Mouse (Mus musculus) adrenal gland (tissue): ENCODE measurements around the gene Cd84.
"Not testable (repeated sequence)": the region's sequence is repeated elsewhere in the genome, so short reads cannot be mapped to it uniquely, and the experiment has no call there.

Experiments
- intact Hi-C: fragments of 180-260 bp; cut with DNase I; formaldehyde crosslinking; loops from one replicate; pipeline ENCODE4 v1.15.1; 2025
- long read RNA-seq, 2 experiments: library from polyadenylated mRNA; unstranded; transcript quantifications; one replicate each; pipeline ENCODE4 v2.0.0; 2020; ENCODE audit warnings: borderline replicate concordance in 1 of 2; ENCODE audit not compliant: insufficient replicate concordance in 1 of 2

Cd84 gene
- long read RNA-seq, experiment 1, partial matches to known transcripts = 7 of 11 reads
- long read RNA-seq, experiment 1, other reads (novel, unspliced or antisense) = 0 of 11 reads
- long read RNA-seq, experiment 2 = 0 reads

DNA sequence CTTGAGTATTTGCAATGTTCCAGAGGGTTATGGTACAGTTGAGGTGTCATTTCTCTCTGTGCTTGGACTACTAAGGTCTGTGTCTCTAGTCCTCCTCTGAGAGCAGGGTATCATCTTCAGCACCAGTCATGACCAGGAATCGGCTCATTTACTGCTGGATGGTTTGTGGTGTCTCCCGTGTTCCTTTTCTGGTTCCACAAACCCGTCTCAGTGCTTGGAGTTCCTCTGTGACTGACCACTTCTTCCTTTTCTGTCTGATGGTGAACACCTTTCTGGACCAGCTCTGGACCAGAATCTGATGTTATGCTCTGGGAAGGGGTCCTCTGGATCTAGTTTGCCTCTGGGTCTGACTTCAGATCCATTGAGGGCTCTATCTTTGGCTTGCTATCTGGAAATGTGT lies at the start of gene Cd84:
Cd84 (plus strand) TSS at position 210 of the 400 bp plus-strand sequence.
- intact Hi-C loops = no loop called here

DNA sequence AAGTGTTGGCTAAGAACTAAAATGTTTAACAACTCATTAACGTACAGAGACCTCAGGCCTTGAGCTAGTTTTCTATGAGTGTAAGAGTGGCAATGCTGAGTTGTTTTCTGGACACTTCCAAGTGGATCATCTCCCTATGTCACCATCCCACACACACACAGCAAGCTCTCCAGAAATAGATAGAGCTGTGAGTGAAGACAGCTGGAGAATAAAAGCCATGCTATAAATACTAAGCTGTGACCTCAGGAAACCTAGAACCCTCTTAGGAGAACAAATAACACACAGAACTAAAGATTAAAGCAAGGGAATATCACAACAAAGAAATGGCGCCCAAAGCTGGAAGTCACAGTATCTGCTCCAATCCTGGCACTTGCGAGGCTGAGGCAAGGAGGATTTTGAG lies 48.0 kb upstream of the Cd84 start:
- intact Hi-C loops = no loop called here

DNA sequence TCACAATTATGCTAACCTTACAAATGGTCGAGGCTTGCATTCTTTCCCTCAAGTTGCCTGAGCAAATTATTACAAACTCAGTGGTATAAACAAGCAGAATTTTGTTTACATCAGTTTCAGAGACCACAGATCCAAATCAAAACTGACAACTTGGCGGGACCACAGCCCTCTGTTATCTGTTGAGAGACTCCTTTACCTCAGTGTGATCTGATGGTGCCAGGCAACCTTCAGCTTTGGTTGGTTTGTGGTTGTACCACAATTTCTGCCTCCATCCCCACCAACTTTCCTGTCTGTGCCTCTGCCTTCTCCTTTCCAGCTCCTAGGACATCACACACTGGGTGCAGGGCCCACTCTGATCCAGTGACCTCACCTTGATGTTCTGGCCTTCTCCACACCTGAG lies 43.3 kb upstream of the Cd84 start:
- intact Hi-C loops = no loop called here

DNA sequence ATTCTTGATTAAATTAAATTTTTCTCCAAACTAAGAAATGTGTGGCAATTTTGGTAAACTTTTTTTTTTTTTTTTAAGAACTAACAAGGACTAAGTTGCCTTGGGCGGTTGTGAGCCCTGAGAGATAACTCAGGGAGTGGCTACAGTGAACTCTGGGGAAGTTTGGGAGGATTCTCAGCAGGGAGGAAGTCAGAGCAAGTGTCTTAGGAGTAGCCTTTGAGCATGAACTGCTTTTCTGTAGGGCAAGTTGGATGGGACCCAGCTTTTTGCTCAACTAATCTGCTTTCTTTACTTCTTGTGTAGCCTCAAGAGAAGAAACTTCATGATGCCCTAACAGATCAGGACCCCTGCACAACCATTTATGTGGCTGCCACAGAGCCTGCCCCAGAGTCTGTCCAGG lies 41.7 kb upstream of the Cd84 start:
- intact Hi-C loops = no loop called here

DNA sequence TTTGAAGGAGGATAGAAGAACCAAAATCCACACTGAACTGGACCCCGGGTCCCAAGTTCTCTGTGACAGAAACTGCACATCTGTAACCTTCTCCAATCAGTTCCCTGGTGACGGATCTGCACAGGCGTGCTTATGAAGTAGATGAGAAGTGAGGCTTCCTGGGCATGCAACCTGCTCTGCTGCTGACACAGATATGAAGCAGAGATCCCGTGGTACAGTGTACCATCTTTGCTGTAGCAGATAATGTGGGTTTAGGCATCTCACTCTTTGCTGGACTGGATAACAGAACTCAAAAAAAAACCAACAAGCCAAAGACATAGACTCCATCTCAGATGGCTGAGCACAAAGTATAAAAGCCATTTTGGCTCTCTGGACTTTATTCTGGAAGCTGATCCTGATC lies 39.8 kb upstream of the Cd84 start:
- intact Hi-C loops = no loop called here

DNA sequence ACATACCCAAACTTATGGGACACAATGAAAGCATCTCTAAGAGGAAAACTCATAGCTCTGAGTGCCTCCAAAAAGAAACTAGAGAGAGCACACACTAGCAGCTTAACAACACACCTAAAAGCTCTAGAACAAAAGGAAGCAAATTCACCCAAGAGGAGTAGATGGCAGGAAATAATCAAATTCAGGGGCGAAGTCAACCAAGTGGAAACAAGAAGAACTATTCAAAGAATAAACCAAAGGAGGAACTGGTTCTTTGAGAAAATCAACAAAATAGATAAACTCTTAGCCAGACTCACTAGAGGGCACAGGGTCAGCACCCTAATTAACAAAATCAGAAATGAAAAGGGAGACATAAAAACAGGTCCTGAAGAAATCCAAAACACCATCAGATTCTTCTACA lies 28.4 kb upstream of the Cd84 start:
- intact Hi-C loops = not testable (repeated sequence)

DNA sequence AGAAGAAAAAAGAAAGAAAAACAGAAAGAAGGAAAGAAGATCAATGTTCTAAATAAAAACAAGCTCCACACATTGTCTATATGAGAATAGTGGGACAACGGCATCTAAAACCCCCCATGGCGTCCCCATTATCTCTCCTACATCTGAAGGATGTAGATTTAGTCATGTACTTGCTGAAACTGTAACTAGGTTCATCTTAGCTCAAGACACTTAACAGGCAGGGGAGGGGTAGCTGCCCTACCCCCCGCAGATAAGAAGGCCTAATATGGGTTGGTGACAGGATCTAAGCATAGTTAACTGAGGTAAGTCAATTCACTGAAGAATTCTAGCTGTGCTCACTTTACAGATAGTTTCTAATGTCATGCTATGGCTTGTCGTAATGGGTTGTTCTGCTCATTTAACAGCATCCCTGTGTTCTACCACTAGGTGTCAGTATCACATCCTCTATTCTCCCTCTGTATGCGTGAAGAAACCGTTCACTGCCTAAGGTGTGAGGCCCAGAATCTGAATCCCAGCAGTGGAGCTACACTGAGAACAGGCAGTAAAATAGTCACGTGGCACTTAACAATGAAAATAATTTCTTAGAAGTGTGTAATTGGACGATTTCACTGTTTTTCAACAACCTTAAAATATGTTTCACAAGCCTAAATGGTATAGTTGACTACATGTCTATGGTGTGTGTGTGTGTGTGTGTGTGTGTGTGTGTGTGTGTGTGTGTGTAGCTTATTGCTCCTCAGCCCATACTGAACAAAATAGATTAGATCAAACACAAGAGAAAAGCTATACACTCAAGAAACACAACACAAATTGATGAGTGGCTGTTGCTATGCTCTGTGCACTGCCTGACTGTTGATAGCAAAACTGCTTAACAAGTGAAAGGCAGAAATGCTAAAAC lies 23.7 kb upstream of the Cd84 start:
- intact Hi-C loops = no loop called here

DNA sequence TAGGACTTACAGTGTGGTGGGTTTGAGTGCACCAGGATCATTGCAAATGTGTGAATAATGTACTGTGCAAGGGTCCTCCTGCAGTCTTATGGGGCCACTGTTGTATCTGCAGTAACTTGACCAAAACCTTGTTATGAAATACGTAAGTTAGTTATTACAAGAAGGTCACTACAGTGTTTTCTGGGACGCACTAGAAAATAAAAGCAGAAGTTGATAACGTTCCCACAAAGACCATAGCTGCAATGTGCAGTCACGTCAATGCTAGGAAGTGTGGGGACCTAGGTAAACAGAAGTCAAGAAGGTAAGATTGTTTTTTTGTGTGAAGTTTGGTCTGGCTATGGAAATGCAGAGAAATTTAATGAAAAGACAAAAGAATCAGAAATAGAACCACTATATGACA lies 22.5 kb upstream of the Cd84 start:
- intact Hi-C loops = no loop called here

DNA sequence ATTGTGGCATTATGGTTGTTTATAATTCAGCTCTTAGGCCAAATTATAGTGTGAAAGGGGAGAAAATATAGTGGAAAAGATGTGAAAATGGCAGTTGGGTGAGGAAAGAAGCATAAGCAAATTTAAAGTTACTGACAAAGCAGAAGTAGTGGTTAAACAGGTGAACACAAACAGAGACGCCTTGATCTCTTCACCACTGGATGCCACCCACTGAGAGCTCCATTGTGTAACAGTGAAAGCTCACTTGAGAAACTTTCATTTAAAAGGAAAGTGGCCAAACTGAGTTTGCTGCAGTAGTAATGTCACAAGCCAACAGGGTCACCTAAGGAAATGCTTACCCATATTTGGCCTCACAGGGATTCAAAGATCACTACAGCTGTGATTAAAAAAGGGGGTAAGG lies 18.2 kb upstream of the Cd84 start:
- intact Hi-C loops = no loop called here

DNA sequence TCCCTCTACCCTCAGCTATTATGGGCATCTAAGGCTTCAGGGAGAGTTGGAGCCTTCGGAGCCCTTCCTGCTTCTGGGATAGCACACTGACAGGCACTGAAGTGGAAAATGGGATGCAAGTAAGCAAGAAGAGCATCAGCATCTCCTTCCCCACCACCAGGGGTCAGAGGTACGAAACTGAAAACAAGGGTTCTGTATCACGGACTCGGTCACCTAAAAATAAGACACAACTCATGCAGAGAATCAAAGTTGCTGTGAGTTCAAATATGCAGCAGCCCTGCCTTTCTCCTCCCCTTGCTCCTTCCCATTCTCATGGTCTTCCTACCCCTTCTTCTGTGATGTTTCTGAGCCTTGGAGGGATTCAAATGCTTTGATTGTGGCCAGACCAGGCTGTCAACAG lies 14.0 kb upstream of the Cd84 start:
- intact Hi-C loops = no loop called here

DNA sequence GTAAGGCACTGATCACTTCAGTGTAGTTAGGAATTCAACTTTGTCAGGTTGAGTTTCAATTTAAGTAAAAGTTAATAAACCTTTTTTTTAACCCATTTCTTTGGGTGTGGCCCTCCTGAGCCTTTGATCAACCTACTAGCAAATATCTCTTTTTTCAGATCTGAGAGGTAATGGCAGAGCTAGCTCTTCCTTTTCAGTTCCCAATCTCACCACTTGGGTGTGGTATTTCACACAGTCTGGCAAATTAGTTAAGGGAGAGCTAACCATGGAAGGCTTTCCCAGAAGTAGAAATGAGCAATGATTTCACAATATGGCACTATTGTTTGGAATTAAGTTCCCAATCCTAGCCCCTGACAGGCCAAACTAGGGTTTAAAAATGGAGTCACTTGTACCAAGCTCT lies 13.3 kb upstream of the Cd84 start:
- intact Hi-C loops = no loop called here

DNA sequence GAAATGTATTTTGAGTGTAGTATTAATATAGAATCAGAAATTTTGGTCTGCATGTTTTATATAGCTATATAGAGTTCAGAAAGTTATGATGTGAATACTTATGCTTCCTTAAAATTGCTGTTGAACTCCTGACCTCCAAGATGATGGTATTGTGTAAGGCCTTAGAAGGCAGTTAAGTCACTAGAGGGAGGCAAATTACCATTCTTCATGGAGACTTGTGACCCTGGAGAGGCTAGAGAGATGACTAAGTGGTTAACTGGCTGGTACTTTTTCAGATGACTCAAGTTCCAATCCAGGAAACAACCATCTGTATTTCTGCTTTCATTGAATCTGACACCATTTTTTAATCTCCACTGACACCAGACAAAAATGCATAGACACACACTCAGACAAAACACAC lies 11.8 kb upstream of the Cd84 start:
- intact Hi-C loops = no loop called here

DNA sequence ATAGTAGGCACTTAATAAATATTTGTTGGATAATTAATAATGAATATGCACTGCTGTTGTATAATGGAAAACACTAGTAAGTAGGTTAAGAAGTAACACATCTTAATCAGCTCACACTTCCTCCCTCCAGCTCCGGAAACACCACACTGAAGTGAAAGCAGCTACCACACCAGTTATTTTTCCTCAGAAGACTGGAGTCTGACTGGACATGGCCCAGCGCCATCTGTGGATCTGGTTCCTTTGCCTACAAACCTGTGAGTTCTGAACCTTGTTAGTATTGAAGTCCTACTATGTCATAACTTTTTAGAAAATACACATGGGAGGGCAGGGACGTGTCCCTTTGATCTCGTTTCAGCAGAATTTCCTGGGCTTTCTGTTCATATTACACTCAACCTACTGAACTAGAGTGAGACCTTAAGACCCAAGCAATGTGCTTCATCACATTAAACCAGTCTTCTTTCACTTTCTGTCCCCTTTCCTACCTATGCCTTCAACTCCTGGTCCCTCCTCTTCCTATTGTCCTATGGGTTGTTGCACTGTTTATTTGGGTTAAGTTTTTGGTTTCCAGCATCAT lies 1.0 kb downstream of the Cd84 start:
- intact Hi-C loops = no loop called here

DNA sequence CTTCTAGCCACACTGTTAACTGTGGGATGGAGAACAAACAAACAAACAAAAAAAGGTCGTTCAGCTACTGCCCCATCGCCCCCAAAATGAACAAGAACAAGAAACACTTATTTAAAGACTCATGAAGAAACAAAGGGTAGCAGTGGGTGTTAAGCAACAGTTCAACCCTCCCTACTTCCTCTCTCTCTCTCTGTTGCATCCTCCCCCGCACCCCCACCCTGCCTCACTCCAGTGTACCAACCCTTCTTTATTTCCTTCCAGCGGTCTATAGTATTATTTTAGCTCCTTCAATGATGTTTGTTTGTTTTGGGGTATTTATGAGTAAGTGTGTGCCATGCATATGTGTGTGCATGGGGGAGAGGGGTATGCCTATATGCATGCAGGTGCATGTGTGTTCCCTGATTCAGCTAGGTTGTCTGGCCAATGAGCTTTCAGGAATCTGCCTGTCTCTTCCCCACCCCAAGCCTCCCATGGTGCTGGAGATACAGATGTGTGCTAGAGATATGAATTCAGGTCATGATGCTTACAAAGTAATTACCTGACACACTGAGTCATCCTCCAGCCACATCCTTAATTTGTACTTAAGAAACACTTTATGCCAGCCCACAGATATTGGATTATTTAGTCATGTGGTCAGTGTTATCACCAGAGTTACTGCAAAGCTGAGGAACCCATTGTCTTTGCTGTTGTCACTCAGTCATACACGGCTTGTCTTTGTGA lies 5.7 kb downstream of the Cd84 start:
- intact Hi-C loops = no loop called here

DNA sequence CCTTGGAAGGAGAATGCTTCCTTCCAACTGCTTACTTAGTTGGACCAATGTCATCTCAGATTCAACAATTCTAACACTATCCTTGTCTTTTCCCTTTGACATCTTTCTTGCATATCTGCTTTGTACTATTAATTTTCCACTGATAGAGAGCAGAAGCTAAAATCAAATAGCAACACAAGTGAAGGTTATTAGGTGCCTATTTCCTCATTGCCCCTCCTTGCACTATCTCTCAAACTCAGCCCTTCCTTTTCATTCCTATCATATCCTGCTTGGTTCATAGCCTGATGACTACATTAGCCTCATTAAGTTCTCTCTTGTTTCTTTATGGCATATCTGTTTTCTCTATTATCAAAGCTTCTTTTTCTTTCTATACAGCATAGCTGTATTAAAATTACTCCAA lies 8.7 kb downstream of the Cd84 start:
- intact Hi-C loops = no loop called here

DNA sequence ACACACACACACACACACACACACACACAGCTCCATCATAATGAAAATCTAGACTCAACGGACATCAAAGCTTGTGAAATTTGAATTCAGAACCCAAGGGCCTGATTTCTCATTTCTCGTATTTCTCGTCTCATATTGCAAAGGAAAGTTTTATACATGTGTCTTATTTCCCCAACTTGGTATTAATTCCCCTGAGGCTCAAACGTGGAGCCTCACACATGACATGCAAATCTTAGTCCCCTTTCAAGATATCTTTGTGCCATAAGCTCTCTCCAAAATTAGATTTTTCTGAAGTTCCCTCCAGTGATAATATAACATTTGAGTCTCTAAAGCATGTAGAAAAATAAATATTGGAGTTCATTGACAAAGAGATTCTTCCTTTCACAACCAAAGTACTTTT lies 9.3 kb downstream of the Cd84 start:
- intact Hi-C loops = no loop called here

DNA sequence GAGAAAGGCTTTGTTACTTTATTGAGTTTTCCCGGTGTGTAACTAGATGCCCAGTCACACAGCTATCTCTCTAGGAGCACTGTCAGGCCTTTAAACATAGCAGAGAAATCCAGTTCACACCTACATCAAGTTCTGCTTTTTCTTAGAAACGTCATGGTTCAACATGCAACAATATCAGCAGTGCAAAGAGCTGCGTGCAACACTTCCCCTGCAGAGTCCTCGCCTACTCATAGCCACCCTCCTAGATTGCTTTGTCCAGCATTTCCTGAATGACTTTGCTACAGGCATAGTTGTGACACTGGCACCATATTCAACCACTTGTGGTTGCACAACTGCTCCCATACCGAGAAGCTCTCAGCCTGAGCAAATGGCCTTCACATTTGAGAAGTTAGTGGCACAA lies 10.0 kb downstream of the Cd84 start:
- intact Hi-C loops = no loop called here

DNA sequence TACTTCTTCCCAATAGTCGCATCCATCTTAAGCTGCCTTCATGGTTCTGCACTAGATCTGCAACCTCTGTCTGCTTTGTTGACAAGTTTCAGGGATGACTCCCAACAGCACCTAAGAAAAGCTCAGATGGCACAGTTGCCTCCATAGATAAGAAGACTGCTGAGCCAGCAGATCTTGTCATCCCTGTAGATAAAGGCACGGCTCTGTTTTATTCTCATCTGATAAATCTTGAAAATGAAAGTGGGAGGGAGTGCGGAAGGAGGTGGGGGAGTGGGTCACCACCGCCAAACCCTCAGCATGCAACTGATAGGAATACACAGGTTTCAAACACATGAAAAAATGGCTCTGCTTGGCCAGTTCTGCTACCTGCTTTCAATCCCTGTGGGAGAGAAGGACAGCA lies 26.0 kb downstream of the Cd84 start:
- intact Hi-C loops = no loop called here

DNA sequence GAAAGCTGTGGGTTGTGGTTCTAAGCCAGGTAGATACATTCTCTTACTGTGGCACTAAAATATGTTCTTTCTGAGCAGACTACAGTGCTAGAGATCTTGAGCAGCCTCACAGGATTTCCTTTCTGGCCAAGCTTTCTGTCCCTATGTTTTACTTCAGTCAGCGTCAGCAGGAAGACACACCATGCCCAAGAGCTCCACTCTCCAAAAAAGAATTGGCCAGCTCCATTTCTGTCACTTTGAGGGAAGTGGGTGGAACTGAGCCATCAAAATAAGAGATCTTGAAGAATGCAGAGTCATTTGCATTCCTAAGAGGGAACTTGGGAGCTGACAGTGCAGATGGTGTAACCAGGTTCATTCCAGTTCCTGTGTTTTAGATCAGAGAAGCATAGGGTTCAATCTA lies 47.5 kb downstream of the Cd84 start:
- intact Hi-C loops = no loop called here

DNA sequence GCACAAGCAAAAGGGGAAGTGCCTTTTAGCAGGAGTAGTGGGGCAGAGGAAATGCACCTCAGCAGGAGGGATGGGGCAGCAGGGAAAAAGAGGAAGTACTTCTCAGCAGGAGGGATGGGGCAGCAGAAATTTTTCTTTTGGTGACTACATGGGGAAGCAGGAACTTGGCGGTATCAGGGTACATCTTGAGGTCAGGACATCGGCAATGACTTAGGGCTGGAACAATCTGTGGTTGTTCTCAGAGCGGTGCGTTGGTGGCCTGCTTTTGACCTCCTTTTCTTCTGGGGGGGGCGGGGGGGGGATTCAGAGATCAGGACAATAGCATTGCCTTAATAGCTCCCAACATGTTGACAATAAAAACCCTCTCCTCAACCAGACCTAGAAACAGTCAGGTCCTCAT lies 55.9 kb downstream of the Cd84 start, which contains the start of gene Gm10521:
Gm10521 (plus strand) TSS at position 301 of the 400 bp plus-strand sequence.
- intact Hi-C loops = not testable (repeated sequence)

DNA sequence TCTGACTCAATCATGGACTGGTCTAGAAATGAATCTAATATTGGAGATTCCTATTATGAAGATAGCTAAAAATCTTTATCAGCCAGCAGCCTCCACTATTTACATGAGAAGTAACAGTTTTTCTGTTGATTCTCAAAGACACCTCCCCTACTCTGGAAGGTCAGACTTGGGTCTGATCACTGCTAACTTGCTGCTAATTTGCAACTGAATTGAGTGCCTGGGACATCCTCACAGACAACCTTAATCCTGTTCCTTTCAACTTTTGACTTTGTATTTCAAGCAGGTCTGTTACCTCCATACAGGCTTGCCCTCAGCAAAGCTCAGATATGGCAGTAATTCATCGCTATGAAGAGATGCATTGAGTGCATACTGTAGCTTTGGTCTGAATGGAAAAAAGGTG lies 64.5 kb downstream of the Cd84 start:
- intact Hi-C loops = no loop called here
